Mouse (Mus musculus): ENCODE measurements around the gene Tmem19.
A peak's percentile ranks its signal among the peaks of the same experiment; 100 is the strongest.

The Tmem19 gene

GRCm38 (mm10) chr10:115361840-115362622, at the start of gene Tmem19:
Gene Tmem19 (minus strand): TSS chr10:115362501.
- DNase-seq (ENCODE audit: low spot score in 2 of 2), result peak; percentile 93

- DNase-seq (ENCODE audit: low spot score in 2 of 2), result peak; percentile 19 to 49
These were observed 44.1 kb upstream of the Tmem19 start for GRCm38 (mm10) chr10:115406393-115406792.

- DNase-seq (ENCODE audit: low spot score in 2 of 2), result no peak
These were observed 29.6 kb upstream of the Tmem19 start for GRCm38 (mm10) chr10:115391896-115392295.

GRCm38 (mm10) chr10:115391076-115391475, 28.8 kb upstream of the Tmem19 start:
- DNase-seq (ENCODE audit: low spot score in 2 of 2), result no peak

- no peak for DNase-seq (ENCODE audit: low spot score in 2 of 2)
These were observed 25.6 kb upstream of the Tmem19 start for GRCm38 (mm10) chr10:115387891-115388290.

GRCm38 (mm10) chr10:115385018-115386002, 23.0 kb upstream of the Tmem19 start:
- peak; percentile 53 to 62 for DNase-seq (ENCODE audit: low spot score in 2 of 2)

GRCm38 (mm10) chr10:115384221-115385017, 22.1 kb upstream of the Tmem19 start, which contains the start of the genes Thap2 and Zfc3h1:
Gene Thap2 (minus strand): TSS chr10:115384443.
Gene Zfc3h1 (plus strand): TSS chr10:115384959.
- DNase-seq (ENCODE audit: low spot score in 2 of 2), result peak; percentile 98 to 99

GRCm38 (mm10) chr10:115383644-115384220, 21.4 kb upstream of the Tmem19 start:
- DNase-seq (ENCODE audit: low spot score in 2 of 2), result peak in 1 of 2 experiments; percentile 63

- no peak for DNase-seq (ENCODE audit: low spot score in 2 of 2)
These were observed 20.7 kb upstream of the Tmem19 start for GRCm38 (mm10) chr10:115382846-115383643.

GRCm38 (mm10) chr10:115381506-115382084, 19.3 kb upstream of the Tmem19 start:
- no peak for DNase-seq (ENCODE audit: low spot score in 2 of 2)

GRCm38 (mm10) chr10:115363151-115363550, 850 bp upstream of the Tmem19 start:
- DNase-seq (ENCODE audit: low spot score in 2 of 2), result no peak

- DNase-seq (ENCODE audit: low spot score in 2 of 2), result no peak
These were observed 293 bp upstream of the Tmem19 start for GRCm38 (mm10) chr10:115362623-115362964.

GRCm38 (mm10) chr10:115359066-115359465, 3.2 kb downstream of the Tmem19 start:
- DNase-seq (ENCODE audit: low spot score in 2 of 2), result no peak

GRCm38 (mm10) chr10:115358216-115358919, 3.9 kb downstream of the Tmem19 start:
- no peak for DNase-seq (ENCODE audit: low spot score in 2 of 2)

GRCm38 (mm10) chr10:115356106-115356505, 6.2 kb downstream of the Tmem19 start:
- DNase-seq (ENCODE audit: low spot score in 2 of 2), result no peak

- no peak for DNase-seq (ENCODE audit: low spot score in 2 of 2)
These were observed 7.3 kb downstream of the Tmem19 start for GRCm38 (mm10) chr10:115355016-115355415.

GRCm38 (mm10) chr10:115354553-115354952, 7.7 kb downstream of the Tmem19 start:
- DNase-seq (ENCODE audit: low spot score in 2 of 2), result no peak

- DNase-seq (ENCODE audit: low spot score in 2 of 2), result no peak
These were observed 11.4 kb downstream of the Tmem19 start for GRCm38 (mm10) chr10:115350810-115351397.

- no peak for DNase-seq (ENCODE audit: low spot score in 2 of 2)
These were observed 12.8 kb downstream of the Tmem19 start for GRCm38 (mm10) chr10:115349509-115349908.
